9 mouse cellular contexts compared by ENCODE assay signal in the genomic region with DNA sequence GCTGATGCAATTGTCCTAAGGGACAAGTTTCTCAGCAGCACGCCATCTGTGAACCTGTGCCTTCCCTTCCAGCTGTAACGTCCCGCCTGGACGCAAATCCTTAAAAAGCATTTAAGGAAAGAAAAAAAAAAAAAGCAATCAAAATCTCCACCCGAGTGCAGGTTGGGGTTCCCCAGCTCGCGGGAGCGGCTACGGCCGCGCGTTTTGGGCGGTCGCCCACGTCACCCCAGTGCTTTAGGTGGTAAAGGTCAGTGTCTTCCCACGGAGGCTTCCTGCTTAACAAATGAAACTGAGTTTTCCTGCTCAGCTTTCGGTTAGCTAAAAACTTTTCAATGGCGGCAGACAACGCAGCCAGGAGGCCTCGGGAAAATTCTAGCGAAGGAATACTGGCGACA. TPM values are rescaled to one million over a fixed set of nuclear protein-coding genes. Genes with fewer than 3 reads are reported as not detected.
DNase-seq lines count a peak whose midpoint lies in the region; ATAC-seq lines count a peak whose summit lies in the region.
"Had no signal": no experiment of that assay in that cellular context is flagged by ENCODE, and none has a peak within 500 bp of the region (broad histone marks: within the 10 kb centered on the region; RNA-seq: fewer than 3 reads in every experiment).

No protein-coding gene starts in this region.

- H3K9ac ChIP-seq in forebrain, embryonic 12.5 days, result peak overlapping the region; percentile 49; the same call in 1 of the 2 replicates
- peak overlapping the region; percentile 60; the same call in 1 of the 2 replicates for H3K9ac ChIP-seq in limb, embryonic 11.5 days (ENCODE audit: low read length)
- peak overlapping the region; percentile 29; the same call in 1 of the 2 replicates for H3K9ac ChIP-seq in stomach, embryonic 15.5 days

- no peaks in the 10 kb centered on the region for H3K36me3 ChIP-seq in forebrain, embryonic 12.5 days (replicated peaks)
- H3K36me3 ChIP-seq in limb, embryonic 11.5 days (ENCODE audit: control insufficient read depth, insufficient read depth, low read length), result no peaks in the 10 kb centered on the region
- H3K36me3 ChIP-seq in stomach, embryonic 15.5 days, result no peaks in the 10 kb centered on the region

- intact Hi-C loops in gastrocnemius, postnatal 36 days (cut with DNase I), result no loop called here

- no peak overlapping the region for H3K27ac ChIP-seq in forebrain, embryonic 12.5 days
- no peak overlapping the region for H3K27ac ChIP-seq in limb, embryonic 11.5 days (replicated peaks; ENCODE audit: low read depth, low read length)
- H3K27ac ChIP-seq in stomach, embryonic 15.5 days, result no peak overlapping the region

- peaks cover 17% of the 10 kb centered on the region for H3K4me1 ChIP-seq in forebrain, embryonic 12.5 days
- peaks cover 11% of the 10 kb centered on the region for H3K4me1 ChIP-seq in limb, embryonic 11.5 days (ENCODE audit: control insufficient read depth, insufficient read depth, low read length)
- peaks cover 11% of the 10 kb centered on the region for H3K4me1 ChIP-seq in stomach, embryonic 15.5 days

- ATAC-seq in forebrain, embryonic 12.5 days (ENCODE audit: low FRiP score), result no peak
- ATAC-seq in limb, embryonic 11.5 days (ENCODE audit: insufficient number of reproducible peaks, low FRiP score, low TSS enrichment, low read depth), result no peak
- ATAC-seq in stomach, embryonic 15.5 days (ENCODE audit: insufficient read depth, low FRiP score, low read depth), result no peak

- H3K4me3 ChIP-seq in forebrain, embryonic 12.5 days (replicated peaks), result peak overlapping the region; percentile 60
- H3K4me3 ChIP-seq in limb, embryonic 11.5 days (ENCODE audit: low read depth, low read length), result peak overlapping the region; percentile 57
- peak overlapping the region; percentile 58 for H3K4me3 ChIP-seq in stomach, embryonic 15.5 days (replicated peaks)

- peaks cover 72% of the 10 kb centered on the region for H3K27me3 ChIP-seq in forebrain, embryonic 12.5 days
- H3K27me3 ChIP-seq in limb, embryonic 11.5 days (ENCODE audit: control insufficient read depth, insufficient read depth, low read length), result peaks cover 52% of the 10 kb centered on the region
- H3K27me3 ChIP-seq in stomach, embryonic 15.5 days (replicated peaks), result peaks cover 57% of the 10 kb centered on the region

- peak overlapping the region; percentile 100 for H3K4me2 ChIP-seq in forebrain, embryonic 12.5 days
- H3K4me2 ChIP-seq in limb, embryonic 11.5 days (ENCODE audit: low read depth, severe bottlenecking), result peak overlapping the region; percentile 98
- peak overlapping the region; percentile 100 for H3K4me2 ChIP-seq in stomach, embryonic 15.5 days

- DNase-seq in embryo, embryonic 10.5 days (ENCODE audit: low spot score), result peak; percentile 41
- DNase-seq in embryo, embryonic 10 days (ENCODE audit: low spot score), result no peak
- DNase-seq in CD4-positive, CD25-positive, alpha-beta regulatory T cell, adult 2 months (ENCODE audit: low read depth, low spot score), result peak; percentile 59
- peak; percentile 41 for DNase-seq in limb, embryonic 11.5 days (ENCODE audit: low spot score)
- DNase-seq in gastrocnemius, postnatal 36 days, result no peak
- DNase-seq in frontal cortex, postnatal 36 days (ENCODE audit: low spot score in 2 of 2), result no peak

- no peaks in the 10 kb centered on the region for H3K9me3 ChIP-seq in forebrain, embryonic 12.5 days
- H3K9me3 ChIP-seq in limb, embryonic 11.5 days (ENCODE audit: control insufficient read depth, low read length), result no peaks in the 10 kb centered on the region
- no peaks in the 10 kb centered on the region for H3K9me3 ChIP-seq in stomach, embryonic 15.5 days

- 1% methylated on average over 22 of the region's 22 CpGs for WGBS in forebrain, embryonic 12.5 days
- WGBS in limb, embryonic 11.5 days, result 1% methylated on average over 22 of the region's 22 CpGs
- WGBS in stomach, embryonic 15.5 days, result 5% methylated on average over 22 of the region's 22 CpGs

RNA-seq across cellular contexts. Expression of a gene that starts 0.8 kb away (rescaled TPM):
- polyA plus RNA-seq in forebrain, embryonic 12.5 days (2016; fragmentation: Nextera tagmentation; extraction: Ambion mirVana), result 6.7 and 12.5 TPM in 2 replicates
- polyA plus RNA-seq in limb, embryonic 11.5 days (2014; fragmentation: Nextera tagmentation; extraction: Ambion mirVana), result 48.0 and 53.9 TPM in 2 replicates
- 13.3 and 19.9 TPM in 2 replicates for polyA plus RNA-seq in stomach, embryonic 15.5 days (2015; fragmentation: Nextera tagmentation; extraction: Ambion mirVana)
- total RNA-seq in gastrocnemius, postnatal 36 days (2021), result under 1 TPM; 0.31 to 0.35 TPM

RNA-seq across cellular contexts. Expression of a gene that starts 12.0 kb away (rescaled TPM):
- not detected in 2 replicates for polyA plus RNA-seq in forebrain, embryonic 12.5 days (2016; fragmentation: Nextera tagmentation; extraction: Ambion mirVana)
- polyA plus RNA-seq in limb, embryonic 11.5 days (2014; fragmentation: Nextera tagmentation; extraction: Ambion mirVana), result not detected in 2 replicates
- not detected in 2 replicates for polyA plus RNA-seq in stomach, embryonic 15.5 days (2015; fragmentation: Nextera tagmentation; extraction: Ambion mirVana)
- not detected for total RNA-seq in gastrocnemius, postnatal 36 days (2021)
- total RNA-seq: heart, postnatal 10 days had no signal

RNA-seq across cellular contexts. Expression of a gene that starts 29.7 kb away (rescaled TPM):
- 3.2 and 3.7 TPM in 2 replicates for polyA plus RNA-seq in forebrain, embryonic 12.5 days (2016; fragmentation: Nextera tagmentation; extraction: Ambion mirVana)
- 9.9 and 11.0 TPM in 2 replicates for polyA plus RNA-seq in limb, embryonic 11.5 days (2014; fragmentation: Nextera tagmentation; extraction: Ambion mirVana)
- 2.5 and 5.3 TPM in 2 replicates for polyA plus RNA-seq in stomach, embryonic 15.5 days (2015; fragmentation: Nextera tagmentation; extraction: Ambion mirVana)
- not detected for total RNA-seq in gastrocnemius, postnatal 36 days (2021)
- total RNA-seq: heart, postnatal 10 days had no signal

RNA-seq across cellular contexts. Expression of a gene that starts 45.8 kb away (rescaled TPM):
- polyA plus RNA-seq in forebrain, embryonic 12.5 days (2016; fragmentation: Nextera tagmentation; extraction: Ambion mirVana), result 0.37 and 0.46 TPM in 2 replicates
- 18.8 and 19.8 TPM in 2 replicates for polyA plus RNA-seq in limb, embryonic 11.5 days (2014; fragmentation: Nextera tagmentation; extraction: Ambion mirVana)
- polyA plus RNA-seq in stomach, embryonic 15.5 days (2015; fragmentation: Nextera tagmentation; extraction: Ambion mirVana), result 0.53 and 1.2 TPM in 2 replicates
- under 1 TPM in 1 of 2 experiments, not detected in 1; 0.12 TPM for total RNA-seq in gastrocnemius, postnatal 36 days (2021)

Comparison
In these comparisons a context has a peak if more than half of its experiments do, and no peak if none do; other contexts are left out.
1. DNase-seq: peak in embryo, embryonic 10.5 days (single experiment), CD4-positive, CD25-positive, alpha-beta regulatory T cell, adult 2 months (single experiment) and limb, embryonic 11.5 days (single experiment); none in embryo, embryonic 10 days (single experiment), gastrocnemius, postnatal 36 days (0 of 2) and frontal cortex, postnatal 36 days (0 of 2).
2. Peak in every context shown above with its lines, with median percentiles within 50 percentile points of each other: H3K4me2 ChIP-seq, H3K4me3 ChIP-seq and H3K9ac ChIP-seq.